Mouse (Mus musculus) ES-Bruce4 (cell line): Measurements from ENCODE around the gene Ank3.

Experiments
- CTCF ChIP-seq: IDR thresholded peaks from one replicate; pipeline ENCODE4 v1.8.1; 2011; ENCODE audit warnings: low read depth, low read length
- POLR2A ChIP-seq: IDR thresholded peaks from one replicate; pipeline ENCODE4 v1.8.1; 2011; ENCODE audit warnings: low read length; ENCODE audit not compliant: insufficient read depth

- TF ChIP-seq CTCF (no peak), POLR2A (no peak)
Measured at GRCm38 (mm10) chr10:69617537-69618112, 219.1 kb downstream of the Ank3 start.
